Mouse (Mus musculus): ENCODE data around the gene Fbxl3. TPM values are rescaled to one million over a fixed set of nuclear protein-coding genes. Genes with fewer than 3 reads are reported as not detected.

The Fbxl3 gene
- polyA plus RNA-seq, 1 experiment from 2014 or later: 24.1 TPM

DNA sequence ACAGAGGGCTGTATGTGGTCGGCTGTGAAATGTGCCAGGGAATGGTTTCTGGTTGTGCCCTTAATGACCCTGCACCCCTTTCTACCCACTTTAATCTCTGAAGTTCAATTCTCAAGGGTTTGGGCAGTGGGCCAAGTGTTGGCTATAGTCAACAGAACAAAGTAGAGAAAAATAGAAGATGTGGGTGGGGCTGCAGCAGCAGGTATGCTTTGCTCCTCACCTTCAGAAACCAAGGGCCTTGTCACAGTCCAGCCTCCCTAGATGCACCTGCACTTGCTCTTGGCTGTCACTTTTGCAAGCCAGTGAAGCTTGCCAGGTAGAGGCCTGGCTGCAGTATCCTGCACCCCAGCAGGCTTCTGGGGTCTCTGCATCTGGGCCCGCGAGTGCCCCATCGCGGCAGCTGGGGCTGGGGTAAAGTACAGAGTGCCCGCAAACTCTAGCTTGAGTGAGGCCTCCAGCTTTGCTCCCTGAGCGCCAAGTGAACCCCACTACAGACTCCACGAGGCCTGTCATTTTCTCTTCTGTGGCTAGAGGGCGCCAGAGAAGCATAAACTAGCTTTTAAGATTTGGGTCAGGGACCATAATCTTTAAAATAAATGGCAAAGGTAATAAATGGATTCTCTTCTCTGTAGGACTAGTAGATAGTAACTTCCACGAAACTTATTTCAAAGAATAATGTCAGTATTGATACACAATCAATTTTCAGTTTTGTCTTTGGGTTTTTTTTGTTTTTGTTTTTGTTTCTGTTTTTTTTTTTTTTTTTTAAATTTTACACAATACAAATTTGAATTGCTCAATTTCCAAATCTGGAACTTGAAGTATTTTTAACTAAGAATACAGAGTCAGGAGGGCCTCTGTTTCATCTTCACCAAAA, 33.8 kb downstream of the Fbxl3 start:
- 16% methylated on average over 10 of the region's 10 CpGs for WGBS
- Histone ChIP-seq H3K4me1 (replicated peaks) (0 out of 2 replicates have a peak, but pooled peaks cover 2% of the 10 kb centered on the region), H3K27ac (no peak overlapping the region), H3K4me2 (no peak overlapping the region), H3K36me3 (no peaks in the 10 kb centered on the region), H3K4me3 (replicated peaks) (no peak overlapping the region), H3K9me3 (no peaks in the 10 kb centered on the region), H3K9ac (replicated peaks) (no peak overlapping the region), H3K27me3 (no peaks in the 10 kb centered on the region)
- ATAC-seq (ENCODE audit: insufficient number of reproducible peaks, insufficient read depth, low FRiP score, low TSS enrichment, low read depth): no peak

DNA sequence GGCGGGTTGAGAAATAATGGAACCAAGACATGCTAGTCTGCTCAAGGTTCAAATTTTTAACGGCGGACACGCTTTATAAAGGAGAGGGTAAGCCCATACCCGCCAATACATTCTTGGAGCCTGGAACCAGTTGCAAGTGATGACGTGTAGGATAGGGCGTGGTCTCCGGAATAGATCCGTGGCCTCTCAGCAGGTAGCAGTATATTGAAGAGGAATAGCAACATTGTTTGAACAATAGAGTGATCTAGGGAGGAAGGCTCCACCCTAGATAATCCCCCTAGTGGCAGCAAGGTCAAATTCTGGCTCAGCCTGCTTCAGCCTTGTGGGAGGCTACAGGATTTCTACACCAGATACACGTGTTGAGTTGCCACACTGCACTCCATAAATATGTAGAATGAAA, 39.9 kb downstream of the Fbxl3 start:
- H3K4me1 ChIP-seq (replicated peaks): no peaks in the 10 kb centered on the region
- 91% methylated on average over 10 of the region's 10 CpGs for WGBS

DNA sequence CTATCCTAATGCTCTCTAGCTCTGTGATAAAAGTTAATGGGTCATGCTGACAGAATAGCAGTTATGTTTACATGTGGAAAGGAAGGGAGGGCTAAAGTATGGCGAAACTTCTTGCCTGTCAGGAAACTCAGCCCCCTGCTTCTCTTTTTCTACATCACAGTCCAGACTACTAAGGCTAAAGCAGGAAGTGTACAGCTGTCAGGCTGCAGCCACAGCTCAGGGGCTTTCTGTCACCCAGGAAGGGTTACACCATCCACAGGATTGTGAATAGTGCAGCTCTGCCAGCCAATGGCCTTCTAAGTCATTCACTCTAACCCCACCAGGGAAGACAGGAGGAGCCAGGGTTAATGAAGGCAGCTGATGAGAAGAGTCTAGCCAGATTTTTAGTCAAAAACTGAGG, 40.4 kb downstream of the Fbxl3 start:
- H3K4me2 ChIP-seq: no peak overlapping the region
- H3K4me3 ChIP-seq (replicated peaks): no peak overlapping the region
- ATAC-seq (ENCODE audit: insufficient number of reproducible peaks, insufficient read depth, low FRiP score, low TSS enrichment, low read depth): no peak
- H3K4me1 ChIP-seq (replicated peaks): no peaks in the 10 kb centered on the region
- no peaks in the 10 kb centered on the region for H3K36me3 ChIP-seq
- no peaks in the 10 kb centered on the region for H3K9me3 ChIP-seq
- no peak overlapping the region for H3K9ac ChIP-seq (replicated peaks)
- no peak overlapping the region for H3K27ac ChIP-seq
- WGBS: 82% methylated on average over 1 of the region's 1 CpGs
- H3K27me3 ChIP-seq: no peaks in the 10 kb centered on the region

More for the DNA sequence above, 39.9 kb downstream of the Fbxl3 start:
- Histone ChIP-seq H3K9me3 (no peaks in the 10 kb centered on the region), H3K9ac (replicated peaks) (no peak overlapping the region), H3K4me2 (no peak overlapping the region), H3K27me3 (no peaks in the 10 kb centered on the region), H3K4me3 (replicated peaks) (no peak overlapping the region), H3K27ac (no peak overlapping the region), H3K36me3 (no peaks in the 10 kb centered on the region)
- 0 out of 2 replicates have a peak, but pooled peaks have one; percentile 26 for ATAC-seq (ENCODE audit: insufficient number of reproducible peaks, insufficient read depth, low FRiP score, low TSS enrichment, low read depth)

DNA sequence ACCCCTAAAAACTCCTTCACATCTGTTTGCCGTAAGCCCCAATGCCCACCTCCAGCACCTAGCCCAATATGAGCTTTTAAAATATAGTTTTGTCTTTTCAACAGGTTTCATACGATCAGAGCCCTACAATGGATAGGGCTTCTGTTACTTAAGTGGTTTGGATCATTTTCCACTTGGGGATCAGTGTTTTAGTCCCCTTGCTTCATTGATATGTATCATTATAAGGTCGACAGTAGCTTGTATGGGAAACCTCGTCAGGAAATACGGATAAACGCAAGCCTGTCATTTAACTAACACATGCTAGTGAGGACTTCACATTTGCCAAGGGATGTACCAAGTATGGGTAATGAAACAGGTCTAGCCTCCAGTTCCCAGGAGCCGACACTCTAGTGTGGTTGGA, 42.8 kb downstream of the Fbxl3 start:
- Histone ChIP-seq H3K27ac (no peak overlapping the region), H3K4me1 (replicated peaks) (no peaks in the 10 kb centered on the region), H3K27me3 (no peaks in the 10 kb centered on the region), H3K4me3 (replicated peaks) (no peak overlapping the region), H3K36me3 (no peaks in the 10 kb centered on the region), H3K4me2 (no peak overlapping the region), H3K9me3 (no peaks in the 10 kb centered on the region), H3K9ac (replicated peaks) (no peak overlapping the region)
- ATAC-seq (ENCODE audit: insufficient number of reproducible peaks, insufficient read depth, low FRiP score, low TSS enrichment, low read depth): no peak
- 85% methylated on average over 7 of the region's 7 CpGs for WGBS

DNA sequence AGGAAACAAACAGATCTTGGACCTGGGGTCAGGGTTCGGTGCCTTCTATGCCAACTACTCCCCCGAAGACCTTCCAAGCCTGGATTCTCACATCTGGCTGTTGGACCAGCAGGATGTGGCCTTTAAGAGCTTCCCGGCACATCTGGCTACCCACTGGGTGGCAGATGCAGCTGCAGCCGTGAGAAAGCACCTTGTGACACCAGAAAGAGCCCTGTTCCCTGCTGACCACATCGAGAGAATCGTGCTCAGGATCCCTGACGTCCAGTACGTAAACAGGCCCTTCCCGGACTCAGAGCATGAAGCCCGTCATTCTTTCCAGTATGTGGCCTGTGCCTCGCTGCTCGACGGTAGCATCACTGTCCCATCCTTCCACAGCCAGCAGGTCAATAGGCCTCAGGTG, 44.6 kb downstream of the Fbxl3 start:
- Histone ChIP-seq H3K27ac (no peak overlapping the region), H3K9me3 (no peaks in the 10 kb centered on the region), H3K27me3 (no peaks in the 10 kb centered on the region), H3K4me1 (replicated peaks) (no peaks in the 10 kb centered on the region), H3K9ac (replicated peaks) (no peak overlapping the region), H3K4me2 (no peak overlapping the region), H3K36me3 (no peaks in the 10 kb centered on the region), H3K4me3 (replicated peaks) (no peak overlapping the region)
- ATAC-seq (ENCODE audit: insufficient number of reproducible peaks, insufficient read depth, low FRiP score, low TSS enrichment, low read depth): no peak
- WGBS: 80% methylated on average over 13 of the region's 13 CpGs

DNA sequence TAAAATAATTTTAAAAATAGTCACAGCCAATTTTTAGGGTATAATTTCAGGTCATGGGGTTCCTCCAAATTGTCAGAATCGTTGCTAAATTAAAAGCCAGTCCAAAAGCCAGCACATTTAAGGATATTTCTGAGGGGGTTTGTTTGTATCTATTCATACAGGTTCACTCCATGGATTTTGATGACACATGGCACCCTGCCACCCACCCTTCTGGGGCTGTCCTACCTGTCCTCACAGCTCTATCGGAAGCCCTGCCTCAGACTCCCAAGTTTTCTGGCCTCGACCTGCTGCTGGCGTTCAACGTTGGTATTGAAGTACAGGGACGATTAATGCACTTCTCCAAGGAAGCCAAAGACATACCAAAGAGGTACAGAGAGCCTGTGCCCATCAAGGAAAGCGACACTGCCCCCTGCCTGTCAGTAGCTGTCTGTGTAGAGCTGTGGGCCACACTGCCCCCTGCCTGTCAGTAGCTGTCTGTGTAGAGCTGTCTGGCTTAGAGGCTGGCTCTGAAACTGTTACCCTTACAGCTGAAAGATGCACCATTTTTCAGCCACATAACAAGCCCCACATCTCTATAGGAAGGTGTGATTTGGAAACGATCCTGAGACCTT, 48.1 kb downstream of the Fbxl3 start:
- Histone ChIP-seq H3K9ac (replicated peaks) (no peak overlapping the region), H3K4me3 (replicated peaks) (no peak overlapping the region), H3K36me3 (no peaks in the 10 kb centered on the region), H3K9me3 (no peaks in the 10 kb centered on the region), H3K4me1 (replicated peaks) (no peaks in the 10 kb centered on the region), H3K27me3 (no peaks in the 10 kb centered on the region), H3K4me2 (no peak overlapping the region), H3K27ac (no peak overlapping the region)
- ATAC-seq (ENCODE audit: insufficient number of reproducible peaks, insufficient read depth, low FRiP score, low TSS enrichment, low read depth): 0 out of 2 replicates have a peak, but pooled peaks have one; percentile 26
- 40% methylated on average over 8 of the region's 8 CpGs for WGBS

DNA sequence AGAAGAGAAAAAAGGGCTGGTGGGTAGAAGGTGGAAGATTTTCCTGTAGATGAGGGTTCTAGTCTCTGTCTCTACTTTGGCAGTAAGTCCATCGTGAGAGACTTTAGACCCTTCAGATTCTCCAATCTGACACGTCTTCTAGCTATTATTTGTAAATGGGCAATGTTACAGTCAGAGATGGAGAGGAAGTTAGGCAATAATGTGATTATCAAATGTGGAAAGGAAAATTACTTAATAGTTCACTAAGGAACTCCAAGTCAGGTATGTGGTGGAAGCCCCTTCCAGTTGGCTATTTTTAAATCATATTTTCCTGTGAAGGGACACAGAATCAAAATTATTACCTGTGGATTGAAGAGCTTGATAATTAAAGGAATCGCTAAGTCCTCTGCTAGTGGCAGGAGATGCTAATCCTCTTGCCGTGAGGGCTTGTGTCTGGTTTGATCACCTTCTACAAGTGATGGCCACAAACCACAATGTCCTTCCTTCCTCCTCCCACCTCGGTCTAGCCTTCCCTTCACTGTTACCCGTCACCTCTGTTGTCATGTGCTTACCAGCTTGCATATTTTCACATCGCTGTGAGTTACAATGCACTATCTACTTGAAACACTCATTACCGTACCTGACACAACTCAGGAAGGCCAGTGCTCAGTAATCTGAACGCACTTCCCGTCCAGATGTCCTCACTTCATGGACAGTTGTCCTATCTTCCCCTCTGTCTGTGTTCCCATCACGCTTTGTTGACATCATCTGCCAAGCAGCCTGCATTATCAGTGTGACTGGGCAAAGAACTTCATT, 50.9 kb downstream of the Fbxl3 start:
- Histone ChIP-seq H3K27me3 (no peaks in the 10 kb centered on the region), H3K9ac (replicated peaks) (no peak overlapping the region), H3K4me2 (no peak overlapping the region), H3K9me3 (no peaks in the 10 kb centered on the region), H3K27ac (no peak overlapping the region), H3K36me3 (no peaks in the 10 kb centered on the region), H3K4me1 (replicated peaks) (no peaks in the 10 kb centered on the region), H3K4me3 (replicated peaks) (no peak overlapping the region)
- no peak for ATAC-seq (ENCODE audit: insufficient number of reproducible peaks, insufficient read depth, low FRiP score, low TSS enrichment, low read depth)
- 83% methylated on average over 11 of the region's 11 CpGs for WGBS

DNA sequence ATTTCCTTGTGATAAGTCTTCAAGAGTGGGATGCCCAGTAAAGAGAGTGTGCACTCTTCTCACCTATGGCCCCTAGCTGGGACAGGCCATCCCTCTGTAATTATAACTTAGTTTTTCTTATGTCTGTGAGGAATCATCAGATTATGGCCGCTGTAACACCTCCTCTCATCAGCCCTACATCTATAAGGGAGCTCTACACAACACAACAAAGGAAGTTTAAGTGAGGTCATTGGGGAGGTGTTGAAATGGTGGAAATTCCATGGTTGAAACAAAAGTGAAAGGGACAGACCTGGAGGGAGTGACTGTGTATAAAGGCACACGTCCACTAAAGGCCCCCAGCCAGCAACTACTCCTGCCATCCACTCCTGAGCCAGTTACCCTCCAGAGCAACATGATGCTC, 52.7 kb downstream of the Fbxl3 start, which contains the start of gene Acod1:
Gene Acod1, plus strand, starts transcription at position 301 of the 400 bp plus-strand sequence.
- ATAC-seq (ENCODE audit: insufficient number of reproducible peaks, insufficient read depth, low FRiP score, low TSS enrichment, low read depth): no peak
- no peaks in the 10 kb centered on the region for H3K27me3 ChIP-seq
- H3K4me3 ChIP-seq (replicated peaks): no peak within 1 kb of the TSS
- 93% methylated on average over 2 of the region's 2 CpGs for WGBS
- H3K9me3 ChIP-seq: no peaks in the 10 kb centered on the region
- no peak within 1 kb of the TSS for H3K9ac ChIP-seq (replicated peaks)
- no peak within 1 kb of the TSS for H3K4me2 ChIP-seq
- no peak within 1 kb of the TSS for H3K27ac ChIP-seq
- H3K36me3 ChIP-seq: no peaks in the 10 kb centered on the region
- H3K4me1 ChIP-seq (replicated peaks): no peaks in the 10 kb centered on the region

DNA sequence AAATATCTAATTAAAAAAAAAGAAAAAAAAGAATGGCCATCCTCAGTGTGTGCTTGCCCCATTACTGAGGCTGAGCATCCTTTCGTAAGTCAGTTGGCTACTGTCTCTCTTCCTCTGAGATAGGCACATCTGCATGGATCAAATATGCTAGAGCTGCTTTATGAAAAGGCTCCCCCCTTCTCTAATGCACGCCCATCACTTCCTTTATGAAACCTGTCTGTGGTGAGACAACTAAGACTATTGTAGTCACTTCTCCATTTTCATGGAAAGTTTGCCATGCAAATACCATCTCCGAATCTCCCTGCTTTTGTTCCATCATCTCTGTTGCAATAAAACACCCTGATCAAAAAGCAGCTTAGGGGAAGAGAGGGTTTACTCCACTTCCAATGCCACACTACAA, 62.4 kb downstream of the Fbxl3 start:
- Histone ChIP-seq H3K9ac (replicated peaks) (no peak overlapping the region), H3K4me2 (no peak overlapping the region), H3K27ac (no peak overlapping the region), H3K27me3 (no peaks in the 10 kb centered on the region), H3K4me1 (replicated peaks) (no peaks in the 10 kb centered on the region), H3K36me3 (no peaks in the 10 kb centered on the region), H3K9me3 (no peaks in the 10 kb centered on the region), H3K4me3 (replicated peaks) (no peak overlapping the region)
- no peak for ATAC-seq (ENCODE audit: insufficient number of reproducible peaks, insufficient read depth, low FRiP score, low TSS enrichment, low read depth)
- 87% methylated on average over 3 of the region's 3 CpGs for WGBS

DNA sequence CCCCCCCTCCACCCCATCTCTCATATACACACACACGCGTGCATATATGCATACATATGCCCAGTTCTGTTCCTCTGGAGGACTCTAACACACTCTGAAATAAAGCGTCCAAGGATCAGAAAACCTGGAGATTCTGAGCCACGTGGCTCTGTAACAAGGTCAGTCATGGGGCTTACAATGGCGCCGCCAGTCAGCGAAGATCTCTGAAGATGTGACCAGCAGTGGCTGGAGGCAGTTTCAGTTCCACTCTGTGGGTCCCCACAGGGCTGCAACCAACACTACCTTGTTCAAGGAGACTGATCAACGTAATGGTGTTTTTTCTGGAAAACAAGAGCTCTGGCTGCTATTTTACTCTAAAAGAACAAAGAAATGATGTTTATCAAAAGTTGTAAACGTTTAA, 65.3 kb downstream of the Fbxl3 start:
- Histone ChIP-seq H3K4me1 (replicated peaks) (no peaks in the 10 kb centered on the region), H3K9me3 (no peaks in the 10 kb centered on the region), H3K4me3 (replicated peaks) (no peak overlapping the region), H3K27ac (no peak overlapping the region), H3K9ac (replicated peaks) (no peak overlapping the region), H3K36me3 (no peaks in the 10 kb centered on the region), H3K27me3 (no peaks in the 10 kb centered on the region), H3K4me2 (no peak overlapping the region)
- ATAC-seq (ENCODE audit: insufficient number of reproducible peaks, insufficient read depth, low FRiP score, low TSS enrichment, low read depth): no peak
- 90% methylated on average over 9 of the region's 9 CpGs for WGBS

DNA sequence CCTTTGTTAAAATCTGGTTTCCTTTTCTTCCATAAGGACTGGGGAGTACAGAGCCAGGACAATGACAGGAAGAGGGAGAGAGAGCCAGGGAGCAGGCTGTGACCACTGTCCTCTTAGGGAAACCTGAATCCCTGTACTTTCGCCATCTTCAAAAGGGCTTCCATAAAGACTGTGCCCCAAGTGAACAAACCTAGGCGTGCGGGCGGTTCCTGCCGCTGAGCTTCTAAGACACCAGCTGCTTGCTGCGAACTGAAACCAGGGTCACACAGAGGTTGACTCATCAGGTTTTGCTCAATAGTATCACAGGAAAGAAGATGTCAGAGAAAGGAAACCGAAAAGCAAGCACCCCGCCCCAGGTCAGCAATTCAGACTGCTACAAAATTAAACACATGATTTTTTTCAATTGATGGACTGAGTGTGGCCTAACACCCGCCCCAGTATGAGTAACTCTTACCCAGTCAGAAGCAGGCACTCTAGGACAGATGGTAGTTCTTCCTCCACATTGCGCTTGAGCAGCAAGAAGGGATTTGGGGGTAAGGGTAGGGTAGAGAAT, 66.0 kb downstream of the Fbxl3 start:
- H3K4me2 ChIP-seq: no peak overlapping the region
- WGBS: 77% methylated on average over 10 of the region's 10 CpGs
- H3K9ac ChIP-seq (replicated peaks): no peak overlapping the region
- ATAC-seq (ENCODE audit: insufficient number of reproducible peaks, insufficient read depth, low FRiP score, low TSS enrichment, low read depth): no peak
- H3K27me3 ChIP-seq: no peaks in the 10 kb centered on the region
- H3K36me3 ChIP-seq: no peaks in the 10 kb centered on the region
- H3K27ac ChIP-seq: no peak overlapping the region
- H3K4me1 ChIP-seq (replicated peaks): no peaks in the 10 kb centered on the region
- H3K4me3 ChIP-seq (replicated peaks): no peak overlapping the region
- H3K9me3 ChIP-seq: no peaks in the 10 kb centered on the region
